Mouse (Mus musculus) stomach, postnatal 0 days (tissue): Measurements from ENCODE around the gene Sec11a. TPM values are rescaled to one million over a fixed set of nuclear protein-coding genes. Genes with fewer than 3 reads are reported as not detected.

Source experiments
- ATAC-seq: fragments of 200-750 bp; cut with Nextera tagmentation; 2 replicates; pipeline ENCODE4 v1.8.0; 2017; ENCODE audit not compliant: low FRiP score, low TSS enrichment
- DNase-seq: peaks from one replicate; pipeline ENCODE4 v3.0.0-alpha.2; 2016; ENCODE audit warnings: low spot score
- H3K27ac ChIP-seq: fragments of 300-500 bp; sonication (generic); replicated peaks from 2 replicates; pipeline ENCODE4 v1.5.1; 2014; ENCODE audit warnings: mild to moderate bottlenecking, control low read depth
- H3K27me3 ChIP-seq: fragments of 300-500 bp; sonication (generic); 2 replicates; pipeline ENCODE4 v1.6.1; 2014; ENCODE audit warnings: low read length; ENCODE audit not compliant: control insufficient read depth, insufficient read depth
- H3K36me3 ChIP-seq: fragments of 300-500 bp; sonication (generic); 2 replicates; pipeline ENCODE4 v1.6.1; 2014; ENCODE audit warnings: low read length, mixed read lengths; ENCODE audit not compliant: control insufficient read depth, insufficient read depth
- H3K4me1 ChIP-seq: fragments of 300-500 bp; sonication (generic); replicated peaks from 2 replicates; pipeline ENCODE4 v1.6.1; 2014; ENCODE audit warnings: antibody characterized with exemption; ENCODE audit not compliant: control insufficient read depth, insufficient read depth
- H3K4me2 ChIP-seq: fragments of 300-500 bp; sonication (generic); replicated peaks from 2 replicates; pipeline ENCODE4 v1.6.1; 2014; ENCODE audit warnings: low read depth, mild to moderate bottlenecking, control low read depth, moderate library complexity
- H3K4me3 ChIP-seq: fragments of 300-500 bp; sonication (generic); 2 replicates; pipeline ENCODE4 v1.5.1; 2014; ENCODE audit warnings: low read depth, low read length, control low read depth
- H3K9ac ChIP-seq: fragments of 300-500 bp; sonication (generic); 2 replicates; pipeline ENCODE4 v1.6.1; 2014; ENCODE audit warnings: mild to moderate bottlenecking, low read length, control low read depth, mixed read lengths
- H3K9me3 ChIP-seq: fragments of 300-500 bp; sonication (generic); 2 replicates; pipeline ENCODE4 v1.6.1; 2016; ENCODE audit warnings: low read length; ENCODE audit not compliant: control insufficient read depth
- CTCF ChIP-seq: IDR thresholded peaks from 2 replicates; pipeline ENCODE4 v1.5.1; 2016; ENCODE audit warnings: antibody characterized with exemption, low read depth, mild to moderate bottlenecking, moderate library complexity
- EP300 ChIP-seq: optimal IDR thresholded peaks from 2 replicates; pipeline ENCODE3; 2016; ENCODE audit warnings: antibody characterized with exemption
- whole genome bisulfite sequencing: fragments of 180-500 bp; shearing (Covaris S2); extraction: QIAGEN DNeasy Blood & Tissue Kit; methylation state at CpG from one replicate; pipeline ENCODE4 v1.1.7; 2014; 5-methylcytosine and 5-hydroxymethylcytosine counted together
- polyA plus RNA-seq: library from polyadenylated mRNA; unstranded; fragments of >200 nt; fragmentation: Nextera tagmentation; extraction: Ambion mirVana; gene quantifications from 2 replicates; pipeline ENCODE4 v1.2.1, GENCODE M21; 2015

Gene Sec11a
- polyA plus RNA-seq, 1 experiment from 2014 or later: 167 TPM

- H3K9ac ChIP-seq: no peak overlapping the region
- no peaks in the 10 kb centered on the region for H3K9me3 ChIP-seq
- TF ChIP-seq CTCF (no peak), EP300 (no peak)
- H3K4me1 ChIP-seq: no peaks in the 10 kb centered on the region
- no peak overlapping the region for H3K27ac ChIP-seq
- H3K36me3 ChIP-seq: peaks cover 8% of the 10 kb centered on the region; the same call in 1 of the 2 replicates
- H3K4me2 ChIP-seq: no peak overlapping the region
- DNase-seq (no peak), ATAC-seq (no peak)
- 76% methylated on average over 4 of the region's 4 CpGs for WGBS
- no peak overlapping the region for H3K4me3 ChIP-seq
- H3K27me3 ChIP-seq: no peaks in the 10 kb centered on the region
These were observed 29.6 kb downstream of the Sec11a start for GRCm38 (mm10) chr7:80917916-80918465.

GRCm38 (mm10) chr7:80912496-80912895, 35.1 kb downstream of the Sec11a start:
- H3K4me3 ChIP-seq: no peak overlapping the region
- H3K36me3 ChIP-seq: peaks cover 11% of the 10 kb centered on the region; the same call in 1 of the 2 replicates
- H3K4me1 ChIP-seq: no peaks in the 10 kb centered on the region
- TF ChIP-seq EP300: no peak
- no peak for TF ChIP-seq CTCF
- H3K9ac ChIP-seq: no peak overlapping the region
- DNase-seq (no peak), ATAC-seq (peak; percentile 53; the same call in 1 of the 2 replicates)
- WGBS: 77% methylated on average over 8 of the region's 8 CpGs
- H3K4me2 ChIP-seq: no peak overlapping the region
- no peak overlapping the region; the same call in 1 of the 2 replicates for H3K27ac ChIP-seq
- no peaks in the 10 kb centered on the region for H3K27me3 ChIP-seq
- no peaks in the 10 kb centered on the region for H3K9me3 ChIP-seq

GRCm38 (mm10) chr7:80911053-80911452, 36.5 kb downstream of the Sec11a start:
- no peak overlapping the region for H3K4me3 ChIP-seq
- no peak overlapping the region for H3K4me2 ChIP-seq
- no peak for TF ChIP-seq EP300
- no peak for TF ChIP-seq CTCF
- no peak for DNase-seq
- H3K4me1 ChIP-seq: no peaks in the 10 kb centered on the region
- peak; percentile 53; the same call in 1 of the 2 replicates for ATAC-seq
- no peak overlapping the region for H3K27ac ChIP-seq
- no peaks in the 10 kb centered on the region for H3K27me3 ChIP-seq
- WGBS: 68% methylated on average over 7 of the region's 7 CpGs
- no peaks in the 10 kb centered on the region for H3K9me3 ChIP-seq
- no peak overlapping the region for H3K9ac ChIP-seq
- peaks cover 7% of the 10 kb centered on the region; the same call in 1 of the 2 replicates for H3K36me3 ChIP-seq

GRCm38 (mm10) chr7:80904921-80905515, 42.6 kb downstream of the Sec11a start, which contains the start of gene Nmb:
Gene Nmb, minus strand, starts transcription at chr7:80905076.
- Histone ChIP-seq H3K9me3 (no peaks in the 10 kb centered on the region), H3K4me1 (0 out of 2 replicates have a peak, but pooled peaks cover 3% of the 10 kb centered on the region), H3K27ac (no peak within 1 kb of the TSS), H3K36me3 (peaks cover 4% of the 10 kb centered on the region; the same call in 1 of the 2 replicates), H3K4me3 (peak within 1 kb of the TSS; percentile 43), H3K9ac (peak within 1 kb of the TSS; percentile 58), H3K27me3 (no peaks in the 10 kb centered on the region), H3K4me2 (peak within 1 kb of the TSS; percentile 78)
- peak; percentile 60; the same call in 1 of the 2 replicates for ATAC-seq
- no peak for TF ChIP-seq CTCF
- TF ChIP-seq EP300: no peak
- DNase-seq: peak; percentile 78
- WGBS: 4% methylated on average over 19 of the region's 19 CpGs

- ATAC-seq: no peak
- TF ChIP-seq EP300: no peak
- no peak for DNase-seq
- Histone ChIP-seq H3K4me3 (no peak overlapping the region), H3K36me3 (peaks cover 4% of the 10 kb centered on the region; the same call in 1 of the 2 replicates), H3K4me1 (0 out of 2 replicates have a peak, but pooled peaks cover 3% of the 10 kb centered on the region), H3K27ac (no peak overlapping the region), H3K4me2 (no peak overlapping the region), H3K9me3 (no peaks in the 10 kb centered on the region), H3K9ac (no peak overlapping the region), H3K27me3 (no peaks in the 10 kb centered on the region)
- WGBS: 89% methylated on average over 11 of the region's 11 CpGs
These were observed 43.8 kb downstream of the Sec11a start for GRCm38 (mm10) chr7:80903625-80904422.
